Mouse (Mus musculus) adrenal gland, adult 8-10 months (tissue): Measurements from ENCODE around the gene Atp5l. TPM values are rescaled to one million over a fixed set of nuclear protein-coding genes. Genes with fewer than 3 reads are reported as not detected.

Source experiments
- DNase-seq: peaks from one replicate; pipeline ENCODE4 v3.0.0; 2022
- total RNA-seq, 4 experiments: library from RNA; stranded (reverse); gene quantifications; 2 replicates each; pipeline ENCODE4 v1.2.4; 2022

Gene Atp5l
- total RNA-seq, 4 experiments from 2014 or later: 346 to 533 (median 405) TPM

DNA sequence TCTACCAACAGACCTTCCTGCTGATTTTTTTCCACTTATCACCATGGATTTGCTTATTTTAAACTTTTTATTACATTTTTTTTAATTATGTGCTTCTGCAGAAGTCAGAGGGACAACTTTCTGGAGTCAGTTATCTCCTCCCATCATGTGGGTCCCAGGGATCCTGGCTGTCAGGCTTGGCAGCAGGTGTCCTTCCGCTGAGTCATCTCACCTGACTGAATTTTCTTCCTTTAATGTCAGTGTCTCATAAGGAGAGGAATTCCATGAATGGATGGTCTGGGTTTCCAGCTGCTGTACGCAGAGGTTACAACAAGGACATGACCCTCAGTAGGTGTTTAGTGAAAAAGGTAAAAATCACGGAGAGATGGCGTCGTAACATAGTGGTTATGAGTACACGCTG lies 29.3 kb downstream of the Atp5l start:
- no peak for DNase-seq

GRCm38 (mm10) chr9:44890122-44890521 lies 30.4 kb downstream of the Atp5l start:
- no peak for DNase-seq

DNA sequence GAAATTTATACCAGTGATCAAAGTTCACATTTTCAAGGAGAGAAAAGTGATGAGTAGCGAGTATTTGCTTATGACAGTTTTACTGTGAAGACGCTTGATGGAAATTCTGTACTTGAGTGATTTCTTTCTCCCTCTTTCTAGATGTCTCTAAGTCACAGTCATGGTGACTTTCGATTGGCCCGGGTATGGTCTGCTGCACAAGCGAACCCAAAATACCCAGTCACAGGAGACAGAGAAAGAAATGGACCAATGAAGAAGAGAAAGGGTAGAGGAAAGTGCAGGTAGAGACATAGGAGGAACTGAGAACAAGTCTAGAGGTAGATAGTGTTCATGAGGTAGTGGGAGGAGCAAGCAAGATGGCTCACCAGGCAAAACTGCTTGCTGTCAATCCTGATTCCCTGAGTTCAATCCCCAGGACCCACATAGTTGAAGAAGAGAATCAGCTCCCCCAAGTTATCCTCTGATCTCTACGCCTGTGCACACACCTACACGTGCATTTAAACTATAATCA lies 32.4 kb downstream of the Atp5l start:
- DNase-seq: no peak

DNA sequence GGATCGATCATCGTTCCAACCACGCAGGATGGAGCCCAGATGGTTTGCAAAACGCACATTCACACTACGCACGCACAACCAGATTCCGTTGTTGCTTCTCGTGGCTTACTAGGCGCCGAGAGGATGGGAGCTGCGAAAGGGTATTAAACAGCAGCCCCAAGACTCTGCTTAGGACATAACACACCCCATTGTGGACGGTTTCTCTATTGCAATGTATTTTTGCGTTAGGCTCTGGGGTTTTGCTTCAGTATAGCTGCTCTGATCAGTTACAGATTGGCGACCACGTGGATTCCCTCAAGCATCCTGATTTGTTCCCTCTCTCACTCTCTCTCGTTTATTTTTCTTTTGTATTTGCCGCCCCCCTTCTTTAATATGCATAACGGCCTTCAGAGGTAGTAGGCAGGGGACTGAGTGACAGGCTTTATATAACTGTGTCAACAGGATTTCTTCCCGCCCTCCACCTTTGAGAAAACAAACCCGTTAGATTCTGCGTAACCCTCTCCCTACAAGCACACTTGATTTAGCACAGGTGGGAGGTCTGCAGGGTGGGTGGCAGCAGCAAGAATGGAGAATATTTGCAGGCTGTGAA lies 37.5 kb downstream of the Atp5l start:
- DNase-seq: no peak

DNA sequence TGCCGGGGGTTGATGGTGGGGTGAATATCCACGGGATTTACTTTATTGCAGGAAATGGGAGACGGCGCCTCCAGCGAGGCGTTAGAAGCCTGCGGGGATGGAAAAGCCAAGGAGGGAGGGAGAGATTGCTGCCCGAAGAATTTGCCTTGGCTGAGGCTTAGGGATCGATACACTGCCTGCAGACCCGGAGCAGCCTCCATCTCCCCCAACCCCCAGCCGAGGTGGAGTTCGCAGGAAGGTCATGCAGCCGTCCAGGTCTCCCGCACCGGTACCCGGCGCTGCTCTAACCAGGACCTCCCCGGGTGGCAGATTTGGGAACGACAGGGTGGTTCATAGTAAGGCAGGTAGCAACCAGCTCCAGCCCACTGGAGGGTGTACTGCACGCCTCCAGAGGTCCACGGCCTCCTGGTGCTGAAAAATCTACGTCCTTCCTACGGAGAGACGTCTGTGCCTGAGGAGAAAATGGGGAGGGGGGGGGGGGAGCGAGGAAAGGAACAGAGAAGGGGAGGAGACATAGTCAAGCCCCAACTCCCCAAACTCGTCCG lies 38.0 kb downstream of the Atp5l start:
- peak; percentile 42 for DNase-seq

DNA sequence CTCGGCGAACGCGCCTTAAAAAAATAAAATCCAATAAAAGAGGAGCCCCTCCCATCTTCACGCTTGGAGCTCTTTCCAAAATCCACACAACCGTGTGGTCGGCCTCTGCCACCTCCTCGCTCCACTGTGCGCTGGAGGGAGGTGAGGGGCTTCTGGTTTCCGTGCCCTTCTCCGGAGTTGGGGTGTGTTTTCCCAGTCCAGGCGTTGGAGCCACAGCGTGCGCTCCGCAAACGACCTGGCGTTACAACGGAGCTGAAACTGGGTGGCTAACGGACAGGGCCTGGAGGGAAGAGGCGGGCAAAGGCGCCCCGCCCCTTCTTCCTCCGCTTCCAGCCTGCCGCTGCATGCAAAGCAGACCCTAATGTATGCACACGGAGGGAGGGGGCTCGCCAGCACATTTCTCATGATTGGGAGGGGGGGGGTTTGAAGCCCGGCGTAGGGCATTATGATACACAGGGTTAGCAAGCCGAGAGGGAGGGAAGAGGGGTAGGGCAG lies 38.6 kb downstream of the Atp5l start:
- DNase-seq: peak; percentile 61

DNA sequence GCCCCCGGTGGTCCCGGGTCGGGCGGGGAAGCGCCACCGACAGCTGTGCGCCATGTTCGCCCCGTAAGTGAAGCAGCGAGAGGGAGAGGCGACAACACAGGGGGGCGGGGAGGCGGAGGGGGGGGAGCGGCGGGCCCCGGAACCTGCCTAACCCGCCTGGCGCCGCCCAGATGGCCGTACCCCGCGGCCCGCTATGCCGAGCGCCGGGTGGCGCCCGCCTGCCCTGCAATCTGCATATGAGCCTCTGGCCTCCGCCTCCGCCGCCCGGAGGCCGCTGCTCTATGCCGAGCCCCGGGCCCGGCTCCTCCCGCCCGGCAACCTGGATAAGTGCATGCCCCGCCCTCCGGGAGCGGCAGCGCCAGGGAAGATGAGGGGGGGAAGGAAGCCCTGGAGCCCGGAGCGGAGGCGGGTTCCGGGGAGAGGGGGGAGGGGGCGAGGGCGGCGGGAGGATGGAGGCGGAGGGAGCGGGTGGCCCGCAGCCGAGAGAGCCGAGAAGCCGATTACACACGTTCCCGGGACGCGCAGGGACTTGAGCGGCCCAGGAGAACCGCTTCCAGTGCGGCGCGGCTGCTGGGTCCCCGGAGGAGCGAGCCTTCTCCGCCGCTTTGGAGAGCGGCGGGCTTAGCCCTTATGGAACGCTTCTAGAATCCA lies 39.2 kb downstream of the Atp5l start, which contains the start of gene Kmt2a:
TSS of gene Kmt2a (minus strand) at position 76 of the 651 bp plus-strand sequence.
- DNase-seq: peak; percentile 95

DNA sequence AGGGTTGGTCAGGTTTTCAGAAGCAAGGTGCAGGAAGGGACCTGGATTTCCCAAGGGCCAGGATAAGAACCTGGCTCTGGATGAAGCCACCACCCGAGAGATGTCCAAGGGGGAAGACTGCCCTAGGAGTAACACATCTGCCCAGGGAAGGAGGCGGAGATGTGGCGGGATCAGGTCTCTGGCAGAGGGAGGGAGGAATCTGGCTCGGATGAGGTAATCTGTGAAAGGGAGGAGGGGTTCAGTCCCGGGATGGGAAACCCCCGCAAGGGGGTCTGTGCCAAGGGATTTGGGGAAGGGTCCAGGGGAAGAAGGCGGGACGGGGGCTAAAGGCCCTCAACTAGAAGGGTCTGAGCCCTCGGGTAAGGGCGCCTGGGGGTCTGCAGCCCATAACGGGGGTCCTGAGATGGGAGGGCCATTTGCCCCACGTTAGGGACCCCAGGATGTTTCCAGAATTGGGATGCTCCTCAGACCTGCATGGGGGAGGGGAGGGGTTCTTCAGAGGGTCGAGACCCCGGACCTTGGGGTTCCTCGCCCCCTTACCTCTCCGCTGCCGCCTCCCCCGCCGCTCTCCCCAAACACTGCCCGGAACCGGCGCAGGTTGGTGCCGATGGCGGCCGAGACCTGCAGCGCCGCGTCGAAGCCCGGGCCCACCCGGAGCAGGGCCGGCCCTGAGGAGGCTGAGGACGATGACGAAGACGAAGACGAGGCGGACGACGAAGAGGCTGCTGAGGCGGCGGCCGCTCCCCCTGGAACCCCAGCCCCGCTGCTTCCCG lies 40.0 kb downstream of the Atp5l start:
- DNase-seq: peak; percentile 37

GRCm38 (mm10) chr9:44879694-44880271 lies 40.8 kb downstream of the Atp5l start:
- DNase-seq: no peak

GRCm38 (mm10) chr9:44878776-44879500 lies 41.6 kb downstream of the Atp5l start:
- DNase-seq: no peak

DNA sequence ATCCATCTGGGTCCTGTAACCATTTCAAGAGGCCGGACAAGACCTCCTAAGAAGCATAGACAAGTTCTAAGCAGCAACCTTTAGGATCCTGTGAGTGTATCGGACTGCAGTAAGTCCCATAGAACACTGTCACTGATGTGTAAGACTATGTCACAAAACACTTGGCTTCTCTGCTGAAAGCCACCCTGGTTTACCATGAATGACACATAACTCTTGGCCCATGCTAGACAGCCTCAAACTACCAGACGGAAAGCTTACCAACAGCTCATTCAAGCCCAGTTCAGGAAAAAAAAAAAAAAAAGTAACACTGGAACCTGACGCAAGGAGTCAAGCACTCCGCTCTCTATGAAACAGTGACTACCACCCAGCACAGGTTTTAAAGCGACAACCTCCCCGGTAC lies 42.9 kb downstream of the Atp5l start:
- no peak for DNase-seq

- DNase-seq: peak; percentile 57
Measured at GRCm38 (mm10) chr9:44875476-44875875, 45.1 kb downstream of the Atp5l start.

DNA sequence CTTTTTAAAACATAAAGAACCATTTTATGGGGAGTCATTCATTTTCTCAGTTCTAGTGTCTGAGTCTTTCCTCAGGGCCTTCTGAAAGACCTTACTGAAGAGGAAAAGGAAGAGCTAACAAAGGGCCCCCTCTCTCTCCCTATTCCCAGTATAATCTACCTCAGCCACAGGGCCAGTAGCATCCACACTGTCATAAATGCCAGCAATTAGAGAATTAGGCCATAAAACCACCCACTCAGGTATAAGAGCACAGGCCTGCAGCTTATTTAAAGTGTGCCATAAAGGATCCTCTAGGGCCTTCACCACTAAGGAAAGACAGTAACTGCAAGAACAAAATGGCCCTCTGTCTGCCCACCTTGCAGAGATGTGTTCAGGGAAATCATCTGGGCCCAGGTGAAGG lies 46.3 kb downstream of the Atp5l start:
- DNase-seq: no peak

GRCm38 (mm10) chr9:44873665-44874064 lies 46.9 kb downstream of the Atp5l start:
- no peak for DNase-seq

GRCm38 (mm10) chr9:44868336-44869094 lies 52.0 kb downstream of the Atp5l start:
- no peak for DNase-seq

DNA sequence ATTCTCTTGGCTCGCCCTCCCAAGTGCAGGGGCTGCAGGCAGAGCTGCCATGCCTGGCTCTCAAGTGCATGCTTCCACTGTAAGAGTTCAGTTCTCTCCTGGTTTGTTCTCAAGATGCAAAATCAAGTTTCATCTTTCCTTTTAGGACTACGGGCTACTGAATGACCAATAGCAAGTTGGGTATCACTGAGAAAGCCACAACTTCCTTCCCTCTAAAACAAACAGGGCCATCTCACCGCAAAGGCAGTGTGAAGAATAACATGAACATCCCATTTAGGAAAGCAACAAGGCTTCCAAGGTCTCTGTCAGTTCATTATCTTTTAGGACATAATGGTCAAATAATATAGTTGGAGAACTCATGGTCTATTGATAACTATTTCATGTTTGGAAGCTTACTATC lies 52.9 kb downstream of the Atp5l start:
- no peak for DNase-seq

GRCm38 (mm10) chr9:44866501-44867240 lies 53.9 kb downstream of the Atp5l start:
- DNase-seq: no peak
